Mouse (Mus musculus) testis, postnatal 14 days (tissue): ENCODE data around the gene Krtap12-1.
"Not testable (repeated sequence)": the region's sequence is repeated elsewhere in the genome, so short reads cannot be mapped to it uniquely, and the experiment has no call there.

Experiments used
- DNase-seq: peaks from one replicate; pipeline ENCODE4 v3.0.0; 2021; ENCODE audit warnings: low spot score

Gene Krtap12-1

GRCm38 (mm10) chr10:77720299-77720698 lies at the start of gene Krtap12-1:
Gene Krtap12-1, plus strand, starts transcription at chr10:77720599.
- DNase-seq: not testable (repeated sequence)

DNA sequence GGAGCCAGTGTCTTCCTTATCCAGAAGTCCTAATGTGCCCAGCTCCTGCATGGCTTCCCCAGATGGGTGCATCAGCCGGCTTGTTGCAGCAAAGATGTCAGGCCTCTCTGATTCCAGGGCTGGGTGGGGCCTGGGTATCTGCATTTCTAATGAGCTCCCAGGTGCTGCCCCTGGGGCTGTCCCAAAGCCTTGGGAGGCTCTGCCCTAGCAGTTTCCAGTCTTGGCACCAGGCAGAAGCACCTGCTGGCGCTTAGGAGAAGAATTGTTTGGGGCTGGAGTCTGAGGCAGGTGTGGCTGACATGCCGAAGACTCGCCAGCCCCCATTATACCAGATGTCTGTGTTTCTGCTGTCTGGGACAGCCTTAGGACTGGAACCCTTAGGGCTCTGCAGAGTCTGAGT lies 49.7 kb upstream of the Krtap12-1 start:
- no peak for DNase-seq

GRCm38 (mm10) chr10:77671519-77671918 lies 48.9 kb upstream of the Krtap12-1 start:
- DNase-seq: no peak

- DNase-seq: no peak
These were observed 46.6 kb upstream of the Krtap12-1 start for GRCm38 (mm10) chr10:77673765-77674164.

DNA sequence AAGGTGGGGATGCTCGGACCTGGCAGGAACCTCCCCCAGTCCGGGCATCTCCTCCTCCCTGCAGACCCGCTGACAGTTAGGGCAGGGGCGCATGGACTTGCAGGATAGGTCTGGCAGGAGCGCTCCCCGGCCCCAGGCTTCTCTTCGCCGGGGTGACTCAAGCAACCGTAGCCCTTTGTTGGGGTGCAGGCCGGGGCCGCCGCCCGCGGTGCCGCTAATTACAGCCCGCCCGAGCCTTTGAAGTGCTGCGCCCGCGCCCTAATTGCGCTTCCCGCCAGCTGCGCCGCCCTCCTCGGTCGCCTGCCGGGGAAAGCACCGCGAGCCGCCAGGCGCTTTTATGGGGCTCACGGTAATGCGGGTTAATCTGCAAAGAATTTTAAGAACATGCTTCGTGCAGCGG lies 42.8 kb upstream of the Krtap12-1 start:
- no peak for DNase-seq

DNA sequence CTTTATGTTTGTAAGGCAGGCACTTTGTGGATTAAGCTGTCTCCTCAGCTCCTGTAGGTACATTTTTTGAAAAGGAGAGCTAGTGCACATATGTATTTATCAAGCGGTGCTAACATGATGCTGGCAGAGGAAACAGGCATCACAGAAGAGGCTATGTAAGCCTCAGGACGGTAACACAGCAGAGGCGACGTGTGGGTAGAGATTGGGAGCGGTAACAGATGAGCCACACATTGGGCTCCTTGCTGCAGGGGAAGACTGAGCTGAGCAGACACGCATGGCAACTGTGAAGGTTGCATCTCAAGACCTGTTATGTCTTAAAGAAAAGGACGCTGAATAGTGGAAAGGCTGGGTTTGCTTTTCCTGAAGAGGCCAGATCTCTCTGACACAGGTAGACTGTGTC lies 37.4 kb upstream of the Krtap12-1 start:
- no peak for DNase-seq

- no peak for DNase-seq
These were observed 36.2 kb upstream of the Krtap12-1 start for GRCm38 (mm10) chr10:77684181-77684580.

DNA sequence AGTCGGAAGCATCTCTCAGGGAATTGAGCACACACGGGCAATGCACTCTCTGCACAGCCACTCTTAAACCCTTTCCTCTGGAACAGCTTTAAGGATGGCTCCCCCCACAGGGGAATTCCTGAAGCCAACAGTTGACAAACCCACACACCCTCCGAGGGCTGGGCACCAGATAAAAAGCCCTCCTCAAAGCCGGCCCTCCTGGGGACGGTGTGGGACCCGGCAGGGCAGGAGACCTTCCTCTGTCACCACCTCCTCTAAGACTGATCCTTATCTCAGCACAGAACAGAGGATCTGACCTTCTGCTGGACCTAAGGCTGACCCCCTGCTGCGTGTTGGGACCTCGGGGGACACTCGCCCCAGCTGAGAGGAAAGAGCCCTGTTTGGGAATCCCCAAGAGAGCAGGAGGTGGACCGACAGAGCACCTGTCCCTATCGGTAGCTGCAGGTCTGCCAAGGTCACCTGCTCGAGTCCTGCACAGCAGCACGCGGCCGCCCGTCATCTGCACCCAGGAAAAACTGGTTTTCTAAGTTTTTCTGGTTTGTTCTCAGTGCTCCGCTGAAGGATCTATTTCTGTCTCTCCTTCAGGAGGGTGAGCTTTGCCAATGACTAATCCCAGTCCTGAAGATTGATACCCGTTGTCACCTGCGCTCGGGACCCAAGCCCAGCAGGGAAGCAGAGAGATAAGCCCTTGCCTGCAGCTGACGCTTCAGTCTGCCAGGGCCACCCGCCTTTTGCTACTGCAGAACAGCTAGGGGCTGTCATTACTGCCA lies 34.3 kb upstream of the Krtap12-1 start, which contains the start of gene Tspear:
Tspear (plus strand) TSS at position 675 of the 770 bp plus-strand sequence.
- no peak for DNase-seq

- DNase-seq: no peak
These were observed 33.4 kb upstream of the Krtap12-1 start for GRCm38 (mm10) chr10:77687021-77687420.

GRCm38 (mm10) chr10:77690356-77690807 lies 30.0 kb upstream of the Krtap12-1 start, which contains the start of gene Gm19402:
Gene Gm19402, minus strand, starts transcription at chr10:77690757.
- DNase-seq: not testable (repeated sequence)

DNA sequence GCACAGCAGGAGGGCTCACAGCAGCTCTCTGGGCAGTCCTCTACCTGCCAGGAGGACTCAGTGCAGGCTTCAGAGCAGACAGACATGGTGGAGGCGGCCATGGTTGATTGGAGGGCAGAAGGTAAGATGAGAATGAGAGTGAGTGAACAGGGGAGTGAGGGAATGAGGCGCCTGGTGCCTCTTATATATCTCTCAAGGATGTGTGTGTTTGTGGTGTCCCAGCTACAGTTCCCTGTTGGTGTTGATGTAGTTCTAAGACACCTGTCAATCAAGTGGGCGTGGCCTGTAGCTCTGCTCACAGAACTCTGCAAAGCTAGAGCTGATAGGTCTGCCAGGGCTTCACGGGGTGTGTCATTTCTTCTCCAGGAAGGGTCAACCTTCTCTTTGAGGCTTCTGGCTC lies 23.3 kb upstream of the Krtap12-1 start, which contains the start of gene Gm9508:
Gm9508 (minus strand) TSS at position 101 of the 400 bp plus-strand sequence.
- DNase-seq: no peak

- no peak for DNase-seq
These were observed 14.1 kb upstream of the Krtap12-1 start, which contains the start of gene Gm10272 for GRCm38 (mm10) chr10:77706326-77706725. Gene Gm10272, plus strand, starts transcription at chr10:77706626.

- no peak for DNase-seq
These were observed 10.6 kb upstream of the Krtap12-1 start for GRCm38 (mm10) chr10:77709831-77710230.

GRCm38 (mm10) chr10:77711157-77711556 lies 9.2 kb upstream of the Krtap12-1 start, which contains the start of gene Gm10024:
Gene Gm10024, plus strand, starts transcription at chr10:77711457.
- DNase-seq: not testable (repeated sequence)

DNA sequence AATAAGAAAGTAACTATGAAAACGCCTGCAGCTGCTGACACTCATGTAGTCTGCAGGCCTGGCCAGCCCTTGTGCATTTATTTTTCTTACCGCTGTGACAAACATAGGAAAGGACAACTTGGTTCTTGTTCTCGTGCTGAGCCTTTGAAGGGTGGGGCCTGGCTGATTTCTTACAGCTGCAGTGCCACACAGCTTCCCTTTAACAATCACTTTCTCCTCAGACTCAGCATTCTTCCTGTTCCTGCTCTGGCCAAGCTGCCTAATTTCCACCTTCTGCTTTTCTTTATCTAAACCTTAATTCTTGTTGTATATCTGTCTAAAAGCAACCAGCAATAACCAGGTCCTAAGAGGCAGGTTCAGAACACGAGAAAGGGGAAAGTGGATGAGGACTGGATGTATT lies 6.7 kb upstream of the Krtap12-1 start:
- no peak for DNase-seq

GRCm38 (mm10) chr10:77715507-77715906 lies 4.9 kb upstream of the Krtap12-1 start, which contains the start of gene Gm10142:
Gene Gm10142, plus strand, starts transcription at chr10:77715807.
- no peak for DNase-seq

GRCm38 (mm10) chr10:77724855-77725254 lies 4.5 kb downstream of the Krtap12-1 start:
- no peak for DNase-seq

DNA sequence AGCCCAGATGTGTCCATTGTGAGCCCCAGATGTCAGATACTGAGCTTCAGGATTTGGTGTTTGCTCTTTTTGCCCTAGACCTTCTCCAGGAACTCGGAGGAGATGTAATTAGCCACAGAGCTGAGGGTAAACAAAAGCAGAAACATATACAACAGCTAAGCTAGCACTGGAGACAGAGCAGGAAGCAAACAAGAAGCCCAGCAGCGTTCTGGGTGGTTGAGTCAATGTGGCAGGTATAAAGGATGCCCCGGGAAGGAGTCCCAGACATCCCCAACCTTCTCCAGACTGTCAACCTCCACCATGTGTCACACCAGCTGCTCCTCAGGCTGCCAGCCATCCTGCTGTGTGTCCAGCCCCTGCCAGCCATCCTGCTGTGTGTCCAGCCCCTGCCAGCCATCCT lies 5.8 kb downstream of the Krtap12-1 start, which contains the start of gene Gm10100:
Gm10100 (plus strand) TSS at position 301 of the 400 bp plus-strand sequence.
- DNase-seq: no peak

DNA sequence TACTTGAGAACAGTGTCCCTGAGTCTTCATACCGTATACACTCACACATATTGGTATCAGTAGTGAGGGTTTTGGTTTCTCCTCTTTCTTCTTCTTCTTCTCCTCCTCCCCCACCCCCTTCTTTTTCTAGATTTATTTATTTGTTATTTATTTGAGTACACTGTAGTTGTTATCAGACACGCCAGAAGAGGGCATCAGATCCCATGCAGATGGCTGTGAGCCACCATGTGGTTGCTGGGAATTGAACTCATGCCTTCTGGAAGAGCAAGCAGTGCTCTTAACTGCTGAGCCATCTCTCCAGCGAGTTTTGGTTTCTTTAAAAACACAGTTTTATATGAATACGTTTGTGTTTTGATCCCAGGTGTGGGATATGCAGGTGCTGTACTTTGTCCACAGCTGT lies 7.9 kb downstream of the Krtap12-1 start:
- DNase-seq: no peak

GRCm38 (mm10) chr10:77729241-77729640 lies 8.8 kb downstream of the Krtap12-1 start:
- DNase-seq: no peak

DNA sequence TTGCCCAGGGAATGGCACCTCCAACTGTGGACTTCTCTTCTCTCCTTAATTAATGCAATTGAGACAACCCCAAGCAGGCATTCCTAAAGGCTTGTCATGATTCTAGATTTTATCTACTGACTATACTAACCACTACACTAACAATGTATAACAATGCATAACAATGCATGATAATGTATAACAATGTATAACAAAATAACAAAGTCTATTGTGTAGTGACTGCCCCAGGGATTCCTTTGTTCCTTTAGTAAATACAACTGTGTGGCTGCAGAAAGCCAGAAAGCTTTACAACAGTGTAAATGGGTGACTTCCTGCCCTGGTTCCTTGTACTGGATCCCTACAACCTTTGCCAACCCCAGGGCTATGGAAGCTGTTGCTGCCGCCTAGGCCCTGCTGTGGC lies 15.5 kb downstream of the Krtap12-1 start:
- no peak for DNase-seq

DNA sequence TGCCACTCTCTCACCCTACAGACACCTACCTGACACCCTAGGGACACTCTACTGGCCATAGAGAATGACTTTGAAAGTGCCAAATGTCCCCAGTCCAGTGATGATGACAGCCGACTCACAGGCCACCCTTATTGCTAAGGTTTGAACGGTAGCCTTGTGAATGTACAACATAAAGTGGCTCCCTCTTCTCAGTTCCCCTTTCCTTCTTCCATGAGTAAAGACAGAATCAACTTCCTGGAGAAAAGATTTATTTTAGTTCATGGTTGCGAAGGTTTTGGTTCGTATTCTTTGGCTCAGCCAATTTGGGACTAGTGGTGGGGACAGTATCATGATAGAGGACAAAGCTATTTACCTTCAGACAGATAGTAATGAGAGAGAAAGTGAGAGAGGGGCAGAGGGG lies 18.5 kb downstream of the Krtap12-1 start:
- DNase-seq: no peak
